Mouse (Mus musculus) leukemia stem cell, adult 10-12 weeks (primary cell): ENCODE data around the gene Mgst3. TPM values are rescaled to one million over a fixed set of nuclear protein-coding genes. Genes with fewer than 3 reads are reported as not detected.

Source experiments
- polyA plus RNA-seq: library from polyadenylated mRNA; stranded (reverse); fragments of >175 nt; gene quantifications from 2 replicates; pipeline ENCODE4 v1.2.3, GENCODE M21; 2012; ENCODE audit warnings: low replicate concordance

Mgst3 gene
- 35.9 and 166 TPM in 2 replicates for polyA plus RNA-seq

DNA sequence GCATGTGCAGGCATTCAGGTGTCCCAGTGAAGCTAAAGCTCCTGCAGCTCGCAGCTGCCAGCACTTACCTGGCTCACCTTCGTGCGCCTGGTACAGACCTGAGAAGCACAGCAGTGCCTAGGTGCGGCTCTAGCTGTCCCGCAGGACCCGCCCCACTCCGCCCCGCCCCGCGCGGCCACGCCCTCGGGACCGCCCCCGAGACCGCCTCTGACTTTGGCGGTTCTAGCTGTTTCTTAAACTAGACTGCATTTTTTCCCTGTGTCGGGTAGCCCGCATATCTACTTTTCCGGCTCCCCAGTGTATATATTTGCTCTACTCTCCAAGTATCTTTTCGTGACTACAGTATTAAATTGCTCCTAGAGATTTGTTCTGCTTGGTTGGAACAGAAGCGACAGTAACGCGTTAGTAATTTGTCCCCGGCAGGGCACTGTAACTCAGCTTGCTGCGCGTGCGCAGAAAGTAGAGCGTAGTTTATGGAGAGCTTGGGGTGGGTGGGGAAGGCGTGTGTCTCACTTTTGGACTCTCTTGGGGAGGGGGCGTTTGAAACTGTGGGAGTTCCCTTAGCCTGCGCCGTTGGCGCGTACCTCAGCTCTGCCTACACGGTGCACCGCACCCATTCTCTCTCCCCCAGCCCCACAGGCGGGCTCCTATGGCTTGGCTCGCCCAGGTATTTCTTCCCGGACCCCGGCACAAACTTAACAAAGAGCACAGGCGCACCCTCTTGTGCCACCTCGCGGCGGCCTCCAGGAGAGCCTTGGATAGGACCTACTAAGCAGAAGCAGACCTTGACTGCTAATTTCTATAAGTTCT, at the start of gene Mgst3:
Mgst3 (minus strand) TSS at position 159 of the 810 bp plus-strand sequence.

DNA sequence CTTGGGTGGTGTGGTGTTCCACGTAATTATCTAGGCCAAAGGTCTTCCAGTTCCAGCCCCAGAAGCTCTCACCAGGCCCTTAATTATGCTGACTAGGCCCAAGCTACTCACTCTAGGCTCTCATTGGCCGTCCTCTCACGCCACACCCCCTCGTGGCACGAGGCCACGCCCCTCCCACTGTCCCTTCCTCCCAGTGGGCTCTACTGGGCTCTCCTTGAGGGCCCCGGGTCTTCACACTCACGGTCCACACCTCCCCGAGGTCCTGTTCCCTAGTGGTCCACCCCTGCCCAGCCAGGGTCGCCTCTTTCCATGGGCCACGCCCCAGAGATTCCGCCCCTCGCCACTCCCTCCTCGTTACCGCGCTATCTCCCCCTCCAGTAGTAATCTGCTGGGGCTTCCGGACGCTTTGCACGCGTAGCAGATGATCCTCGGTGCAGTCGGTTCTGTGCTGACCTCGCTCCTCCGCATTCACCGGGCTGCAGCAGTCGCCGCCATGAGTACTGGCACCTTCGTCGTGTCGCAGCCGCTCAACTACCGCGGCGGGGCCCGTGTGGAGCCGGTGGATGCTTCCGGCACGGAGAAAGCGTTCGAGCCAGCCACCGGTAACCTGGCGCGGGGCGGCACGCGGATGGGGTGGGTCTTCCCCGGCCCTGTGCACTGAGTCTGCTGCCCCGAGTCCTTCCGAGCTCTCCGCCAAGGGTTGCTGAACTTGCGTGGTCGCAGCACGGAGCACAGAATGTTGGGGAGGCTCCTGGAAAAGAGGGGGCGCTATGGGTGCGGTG, 43.6 kb downstream of the Mgst3 start, which contains the start of gene Aldh9a1:
Aldh9a1 (plus strand) TSS at position 177 of the 782 bp plus-strand sequence.

Other genes starting within 250 kb of the Mgst3 start
- gene Uck2, start 108.5 kb downstream of the Mgst3 start, polyA plus RNA-seq: 266 and 476 TPM in 2 replicates
- 7.9 and 10.3 TPM in 2 replicates for gene Tmco1, start 85.5 kb downstream of the Mgst3 start, polyA plus RNA-seq
- 40.8 and 45.9 TPM in 2 replicates for gene Aldh9a1, start 43.9 kb downstream of the Mgst3 start, polyA plus RNA-seq
- gene Lrrc52, start 72.9 kb upstream of the Mgst3 start, polyA plus RNA-seq: not detected in 2 replicates
- not detected in 2 replicates for gene Rxrg, start 204.5 kb upstream of the Mgst3 start, polyA plus RNA-seq